Mouse (Mus musculus): ENCODE measurements around the gene Pxylp1.

DNA sequence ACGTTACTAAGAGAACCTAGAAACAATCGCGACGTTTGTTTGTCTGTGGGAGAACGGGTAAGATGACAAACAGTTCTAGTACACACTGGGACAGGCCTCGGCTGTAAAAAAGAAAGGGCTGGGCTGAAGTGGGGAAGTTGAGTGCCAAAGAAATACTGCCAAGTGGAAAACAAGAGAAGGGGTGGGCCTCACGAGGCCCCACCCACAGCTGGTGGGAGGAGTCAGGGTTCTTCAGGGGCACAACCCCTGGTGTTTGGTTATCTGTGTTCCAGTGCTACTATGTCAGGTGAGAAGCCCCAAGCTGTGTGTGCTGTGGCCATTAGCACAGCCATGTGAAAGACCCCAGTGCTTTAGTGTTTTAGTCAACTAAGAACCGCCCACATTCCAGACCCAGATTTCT is 22.4 kb downstream of the Pxylp1 start:
- TF ChIP-seq CTCF (IDR thresholded peaks at IDR 0.05; ENCODE audit: insufficient read depth, low read length) (no peak), POLR2A (IDR thresholded peaks at IDR 0.05; ENCODE audit: borderline replicate concordance, extremely low read depth, low read depth, low read length) (no peak)
